Mouse (Mus musculus) T-helper 1 cell (primary cell): ENCODE results near the gene Psmd9.

Source experiments
- in situ Hi-C: fragments of 300-600 bp; cut with MboI, MseI; formaldehyde crosslinking; loops from one replicate; pipeline ENCODE4 v1.15.1; 2025; ENCODE audit warnings: high pct_unique_total_duplicates

The Psmd9 gene

GRCm38 (mm10) chr5:123296972-123297754, 128.0 kb downstream of the Psmd9 start:
- in situ Hi-C loops: no loop called here

GRCm38 (mm10) chr5:123297830-123298229, 128.6 kb downstream of the Psmd9 start:
- in situ Hi-C loops: no loop called here

- in situ Hi-C loops: no loop called here
Observed at GRCm38 (mm10) chr5:123298526-123298925, 129.3 kb downstream of the Psmd9 start.
